Mouse (Mus musculus): ENCODE data around the gene Glis3. TPM values are rescaled to one million over a fixed set of nuclear protein-coding genes. Genes with fewer than 3 reads are reported as not detected.

Gene Glis3
- polyA plus RNA-seq, 1 experiment from 2014 or later: 3.9 TPM

DNA sequence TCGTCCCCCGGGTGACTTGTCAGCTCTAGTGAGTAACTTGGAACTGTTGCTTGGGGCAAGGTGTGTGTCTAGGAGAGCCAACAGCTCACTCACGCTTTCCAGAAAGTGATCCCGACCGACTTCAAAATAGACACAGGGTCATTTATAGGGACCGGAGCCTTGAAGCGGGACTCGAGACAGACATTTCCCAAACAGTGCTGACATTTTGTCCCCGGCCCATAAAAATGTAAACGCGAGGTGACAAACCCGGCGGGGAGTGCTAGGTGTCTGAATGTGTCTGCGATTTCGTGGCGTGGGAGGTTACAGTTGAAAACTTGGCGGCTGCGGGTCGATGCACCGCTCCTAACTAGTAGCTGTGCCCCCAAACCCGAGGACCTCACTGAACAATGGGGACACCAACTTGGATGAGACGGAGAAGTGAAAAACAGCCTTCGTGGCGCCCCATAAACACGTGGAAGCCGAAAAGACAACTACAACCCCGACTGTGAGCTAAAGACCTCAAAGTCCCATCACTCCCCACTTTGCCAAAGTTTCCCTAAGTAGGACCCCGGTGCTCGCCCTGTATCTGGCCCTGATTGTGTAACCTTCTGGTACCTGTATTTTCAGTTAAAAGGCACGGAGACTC lies 1.1 kb downstream of the Glis3 start:
- H3K9me3 ChIP-seq: no peaks in the 10 kb centered on the region
- peaks cover 66% of the 10 kb centered on the region for H3K27me3 ChIP-seq (ENCODE audit: poor library complexity, severe bottlenecking)
- DNase-seq (ENCODE audit: extremely low spot score, low spot score): peak; percentile 31
- H3K36me3 ChIP-seq (replicated peaks): no peaks in the 10 kb centered on the region
- H3K4me1 ChIP-seq: peaks cover 39% of the 10 kb centered on the region
- under 1% methylated on average over 30 of the region's 30 CpGs for WGBS
- peak overlapping the region; percentile 83; the same call in 1 of the 2 replicates for H3K27ac ChIP-seq
- H3K4me3 ChIP-seq: peak overlapping the region; percentile 72

DNA sequence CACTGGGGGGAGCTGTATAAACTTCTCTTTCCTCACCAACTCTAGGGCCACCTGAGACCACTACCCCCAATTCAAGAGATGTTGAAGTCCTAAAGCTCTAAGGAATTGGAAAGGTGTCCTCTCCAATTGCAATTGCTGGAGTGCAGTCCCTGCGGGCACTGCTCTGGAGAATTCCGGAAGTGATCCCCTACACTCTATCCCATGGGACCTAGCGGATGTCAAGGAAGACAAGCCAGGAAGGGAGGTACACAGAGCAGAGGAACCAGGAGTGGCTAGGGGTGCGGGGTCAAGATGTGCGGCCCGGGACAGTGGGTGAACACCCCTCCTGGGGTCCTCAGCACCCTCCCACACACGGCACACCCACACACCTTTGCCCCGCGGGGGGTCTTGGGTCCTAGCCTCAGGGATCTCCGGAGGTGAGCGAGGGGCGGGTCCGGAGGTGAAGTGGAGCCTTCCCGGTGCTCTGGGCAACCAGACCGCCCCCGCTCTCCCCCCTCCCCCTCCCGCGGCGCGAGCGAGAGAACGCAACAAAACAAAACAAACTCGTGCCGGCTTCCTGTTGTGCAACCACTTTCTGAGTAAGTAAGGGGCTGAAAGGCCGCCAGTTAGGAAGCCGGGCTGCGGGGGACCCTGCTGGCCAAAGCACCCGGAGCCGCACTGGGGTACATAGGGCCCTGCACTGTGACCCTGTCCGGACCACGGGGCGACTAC lies 2.0 kb downstream of the Glis3 start:
- H3K4me3 ChIP-seq: peak overlapping the region; percentile 72
- peak; percentile 34 for DNase-seq (ENCODE audit: extremely low spot score, low spot score)
- H3K27ac ChIP-seq: peak overlapping the region; percentile 48
- H3K4me1 ChIP-seq: peaks cover 39% of the 10 kb centered on the region
- peaks cover 62% of the 10 kb centered on the region for H3K27me3 ChIP-seq (ENCODE audit: poor library complexity, severe bottlenecking)
- H3K9me3 ChIP-seq: no peaks in the 10 kb centered on the region
- H3K36me3 ChIP-seq (replicated peaks): no peaks in the 10 kb centered on the region
- under 1% methylated on average over 32 of the region's 32 CpGs for WGBS

DNA sequence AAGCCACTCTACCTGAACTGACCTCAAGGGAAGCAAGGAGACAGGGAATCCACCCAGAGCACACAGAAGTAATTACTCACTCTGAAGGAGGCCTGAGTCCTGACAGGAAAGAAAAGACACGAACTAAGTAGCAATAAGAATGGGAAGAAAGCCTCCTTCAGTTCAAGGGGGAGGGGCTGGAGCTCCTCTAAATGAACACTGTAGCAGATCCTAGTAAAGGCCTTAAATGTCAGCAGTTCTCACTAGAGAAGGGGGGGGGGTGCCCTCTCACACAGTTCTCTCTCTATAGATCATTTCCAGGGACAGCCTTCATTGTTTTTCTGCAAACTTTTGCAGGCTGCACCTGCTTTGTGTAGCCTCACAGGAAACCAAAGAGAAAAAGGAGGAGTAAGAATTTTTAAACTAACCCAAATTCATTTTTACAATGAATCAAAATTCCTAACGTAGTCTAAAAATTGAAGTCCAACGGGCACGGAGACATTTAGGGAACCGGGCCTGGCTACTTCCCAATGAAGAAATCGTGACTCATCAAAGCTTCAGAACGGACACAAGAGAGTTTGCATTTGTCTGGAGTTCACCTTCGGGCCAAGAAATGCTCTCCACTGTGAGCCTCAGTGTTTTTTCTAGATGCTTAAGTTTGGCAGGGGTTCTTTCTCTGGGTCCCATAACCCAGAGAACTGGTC lies 2.7 kb downstream of the Glis3 start:
- Histone ChIP-seq H3K4me1 (peaks cover 39% of the 10 kb centered on the region), H3K36me3 (replicated peaks) (no peaks in the 10 kb centered on the region), H3K4me3 (peak overlapping the region; percentile 72), H3K27ac (no peak overlapping the region), H3K9me3 (no peaks in the 10 kb centered on the region), H3K27me3 (ENCODE audit: poor library complexity, severe bottlenecking) (peaks cover 58% of the 10 kb centered on the region)
- DNase-seq (ENCODE audit: extremely low spot score, low spot score): no peak
- 29% methylated on average over 8 of the region's 8 CpGs for WGBS

DNA sequence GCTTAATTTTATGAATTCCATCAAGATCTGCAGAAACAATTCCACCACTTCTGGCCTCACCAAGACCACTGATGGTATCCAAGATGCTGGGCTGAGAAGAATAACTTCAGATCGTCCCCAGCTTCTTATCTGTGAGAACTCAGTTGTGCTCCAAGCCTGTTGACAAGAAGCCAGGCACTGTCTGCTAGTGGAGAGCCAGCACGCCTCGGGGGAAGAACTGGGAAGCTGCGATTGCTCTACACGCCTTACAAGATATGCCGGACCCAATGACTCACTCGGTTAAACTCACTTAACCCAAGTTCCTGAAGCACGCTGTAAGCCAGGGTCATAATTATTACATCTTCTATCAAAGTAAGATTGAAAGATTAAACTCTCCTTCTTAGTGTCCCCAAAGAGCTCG lies 16.1 kb downstream of the Glis3 start:
- Histone ChIP-seq H3K27me3 (ENCODE audit: poor library complexity, severe bottlenecking) (peaks cover 6% of the 10 kb centered on the region; the same call in 1 of the 2 replicates), H3K36me3 (replicated peaks) (no peaks in the 10 kb centered on the region; the same call in 1 of the 2 replicates), H3K4me3 (no peak overlapping the region), H3K27ac (no peak overlapping the region), H3K4me1 (peaks cover 13% of the 10 kb centered on the region; the same call in 1 of the 2 replicates), H3K9me3 (no peaks in the 10 kb centered on the region)
- DNase-seq (ENCODE audit: extremely low spot score, low spot score): no peak
- 93% methylated on average over 9 of the region's 9 CpGs for WGBS

DNA sequence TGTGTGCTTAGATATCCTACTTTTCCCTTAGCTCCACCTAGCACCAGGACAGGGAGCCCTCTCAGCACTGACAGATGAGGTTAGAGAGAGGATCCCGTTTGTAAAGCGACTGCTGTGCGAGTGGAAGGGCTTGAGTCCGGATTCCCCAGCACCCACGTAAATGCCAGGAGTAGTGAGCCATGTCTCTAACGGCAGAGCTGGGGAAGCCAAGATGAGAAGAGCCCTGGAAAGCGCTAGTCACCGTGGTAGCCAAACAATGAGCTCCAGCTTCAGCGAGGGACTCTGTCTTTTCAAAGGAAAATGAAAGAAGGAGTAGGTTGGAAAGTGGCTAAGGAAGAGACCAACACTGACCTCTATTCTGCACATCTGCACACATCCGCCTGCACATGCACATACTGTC lies 16.7 kb downstream of the Glis3 start:
- no peak for DNase-seq (ENCODE audit: extremely low spot score, low spot score)
- Histone ChIP-seq H3K27ac (no peak overlapping the region), H3K4me1 (peaks cover 15% of the 10 kb centered on the region), H3K9me3 (no peaks in the 10 kb centered on the region), H3K36me3 (replicated peaks) (no peaks in the 10 kb centered on the region; the same call in 1 of the 2 replicates), H3K27me3 (ENCODE audit: poor library complexity, severe bottlenecking) (peaks cover 6% of the 10 kb centered on the region; the same call in 1 of the 2 replicates), H3K4me3 (no peak overlapping the region)
- WGBS: 54% methylated on average over 10 of the region's 10 CpGs

DNA sequence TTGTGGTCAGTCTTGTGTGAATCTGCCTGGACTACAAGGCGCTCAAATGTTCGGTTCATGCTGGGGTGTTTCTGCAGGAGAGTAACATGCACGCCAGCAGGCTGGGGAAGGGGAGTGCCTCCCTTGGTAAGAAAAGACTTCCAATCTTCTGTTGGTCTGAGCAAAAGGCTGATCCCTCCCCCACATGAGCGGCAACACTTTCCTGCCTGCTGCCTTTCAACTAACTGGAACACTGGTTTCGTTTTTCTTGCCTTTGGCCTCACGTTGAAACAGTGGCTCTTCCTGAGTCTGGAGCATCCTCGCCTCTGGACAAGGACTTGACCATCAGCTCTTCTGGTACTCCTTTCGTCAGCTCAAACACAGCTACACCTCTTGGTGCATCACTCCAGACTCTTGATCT lies 17.4 kb downstream of the Glis3 start:
- Histone ChIP-seq H3K27me3 (ENCODE audit: poor library complexity, severe bottlenecking) (peaks cover 6% of the 10 kb centered on the region; the same call in 1 of the 2 replicates), H3K27ac (no peak overlapping the region), H3K9me3 (no peaks in the 10 kb centered on the region), H3K36me3 (replicated peaks) (no peaks in the 10 kb centered on the region; the same call in 1 of the 2 replicates), H3K4me1 (peaks cover 21% of the 10 kb centered on the region), H3K4me3 (no peak overlapping the region)
- 67% methylated on average over 8 of the region's 8 CpGs for whole genome bisulfite sequencing
- no peak for DNase-seq (ENCODE audit: extremely low spot score, low spot score)

DNA sequence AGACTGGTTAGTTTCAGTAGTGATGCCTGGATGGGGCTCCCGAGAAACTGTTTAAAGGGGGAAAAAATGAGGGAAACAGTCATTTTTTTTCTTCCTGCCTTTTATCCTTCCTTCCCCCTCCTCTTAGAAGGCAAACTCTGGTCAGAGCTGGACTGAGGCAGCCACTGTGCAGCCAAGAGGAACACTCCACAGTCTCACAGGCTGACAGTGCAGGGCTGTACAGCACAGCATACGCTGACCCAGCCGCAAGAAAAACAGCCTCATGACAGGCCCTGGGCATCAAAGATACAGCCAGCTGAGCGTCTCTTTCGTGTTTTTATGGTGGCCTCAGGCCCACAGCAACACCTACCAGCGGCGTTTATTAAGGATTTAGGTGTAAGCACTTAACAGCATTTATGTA lies 19.0 kb downstream of the Glis3 start:
- Histone ChIP-seq H3K4me1 (peaks cover 36% of the 10 kb centered on the region), H3K9me3 (no peaks in the 10 kb centered on the region), H3K4me3 (no peak overlapping the region), H3K27me3 (ENCODE audit: poor library complexity, severe bottlenecking) (peaks cover 6% of the 10 kb centered on the region; the same call in 1 of the 2 replicates), H3K27ac (no peak overlapping the region), H3K36me3 (replicated peaks) (no peaks in the 10 kb centered on the region; the same call in 1 of the 2 replicates)
- no peak for DNase-seq (ENCODE audit: extremely low spot score, low spot score)
- 90% methylated on average over 7 of the region's 7 CpGs for WGBS

DNA sequence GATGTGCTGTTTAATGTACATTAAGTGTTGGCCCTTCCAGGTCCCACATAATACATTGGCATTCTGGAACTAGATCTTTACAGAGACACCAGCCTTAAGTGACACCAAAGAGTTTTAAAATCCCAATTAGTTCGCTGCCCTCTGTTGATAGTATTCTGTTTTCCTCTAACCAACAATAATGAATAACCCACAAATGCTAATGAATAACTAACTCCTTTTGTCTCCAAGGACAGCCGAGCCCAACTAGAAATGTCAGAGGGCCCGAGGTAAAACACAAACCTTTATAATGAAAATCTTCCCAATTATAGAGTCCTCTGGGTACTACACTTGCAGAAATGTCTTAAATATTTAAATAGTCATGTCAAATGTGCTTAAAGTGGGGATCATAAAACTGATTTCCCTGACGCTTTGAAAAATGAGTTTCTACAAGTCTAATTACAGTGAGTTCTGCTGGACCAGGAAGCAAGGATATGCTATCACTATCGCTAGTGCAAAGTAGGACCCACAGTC lies 22.1 kb downstream of the Glis3 start:
- H3K36me3 ChIP-seq (replicated peaks): no peaks in the 10 kb centered on the region
- H3K4me1 ChIP-seq: peaks cover 35% of the 10 kb centered on the region
- H3K9me3 ChIP-seq: no peaks in the 10 kb centered on the region
- 72% methylated on average over 5 of the region's 5 CpGs for WGBS
- peaks cover 1% of the 10 kb centered on the region; the same call in 1 of the 2 replicates for H3K27me3 ChIP-seq (ENCODE audit: poor library complexity, severe bottlenecking)
- no peak for DNase-seq (ENCODE audit: extremely low spot score, low spot score)
- no peak overlapping the region for H3K27ac ChIP-seq
- H3K4me3 ChIP-seq: no peak overlapping the region

DNA sequence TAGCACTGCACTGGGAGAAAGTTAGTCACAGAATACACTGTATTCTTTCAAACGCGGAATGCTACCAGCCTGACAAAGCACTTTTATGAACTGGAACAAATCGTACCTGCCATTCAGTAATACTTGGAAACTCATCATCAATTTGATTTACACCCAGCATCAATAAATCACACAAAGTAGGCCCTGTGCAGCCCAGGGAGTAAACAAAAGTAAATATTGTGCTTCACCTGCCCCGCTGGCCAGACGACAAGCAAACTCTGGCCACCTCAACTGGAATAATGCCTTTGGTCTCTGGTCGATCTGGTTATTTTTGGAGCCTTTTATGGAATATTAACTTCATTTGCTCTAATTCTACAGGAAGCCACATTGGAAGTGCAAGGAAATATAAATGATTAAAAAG lies 23.0 kb downstream of the Glis3 start:
- WGBS: 86% methylated on average over 6 of the region's 6 CpGs
- Histone ChIP-seq H3K9me3 (no peaks in the 10 kb centered on the region), H3K4me1 (peaks cover 30% of the 10 kb centered on the region), H3K36me3 (replicated peaks) (no peaks in the 10 kb centered on the region), H3K27me3 (ENCODE audit: poor library complexity, severe bottlenecking) (no peaks in the 10 kb centered on the region; the same call in 1 of the 2 replicates), H3K27ac (no peak overlapping the region), H3K4me3 (no peak overlapping the region)
- DNase-seq (ENCODE audit: extremely low spot score, low spot score): no peak

DNA sequence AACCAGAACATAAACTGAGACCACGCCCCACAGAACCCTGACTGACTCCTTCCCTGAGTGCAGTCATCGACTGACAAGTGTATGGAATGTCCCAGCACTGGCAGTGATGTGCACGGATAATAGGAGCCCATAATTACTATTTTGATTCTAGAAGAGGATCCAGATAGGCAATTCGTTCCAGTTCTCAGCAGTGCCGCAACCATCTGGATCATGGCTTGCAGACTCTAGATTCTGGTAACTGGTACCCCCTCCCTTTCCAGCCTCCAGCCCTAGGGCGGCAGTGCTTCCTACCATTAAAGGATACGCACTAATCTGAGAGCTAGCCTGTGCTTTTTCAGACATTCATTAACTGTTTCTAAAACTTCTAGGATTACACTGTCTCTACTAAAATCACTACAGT lies 24.7 kb downstream of the Glis3 start:
- Histone ChIP-seq H3K36me3 (replicated peaks) (no peaks in the 10 kb centered on the region), H3K9me3 (no peaks in the 10 kb centered on the region), H3K27me3 (ENCODE audit: poor library complexity, severe bottlenecking) (no peaks in the 10 kb centered on the region; the same call in 1 of the 2 replicates), H3K27ac (no peak overlapping the region), H3K4me1 (peaks cover 30% of the 10 kb centered on the region), H3K4me3 (no peak overlapping the region)
- WGBS: 84% methylated on average over 7 of the region's 7 CpGs
- DNase-seq (ENCODE audit: extremely low spot score, low spot score): no peak

DNA sequence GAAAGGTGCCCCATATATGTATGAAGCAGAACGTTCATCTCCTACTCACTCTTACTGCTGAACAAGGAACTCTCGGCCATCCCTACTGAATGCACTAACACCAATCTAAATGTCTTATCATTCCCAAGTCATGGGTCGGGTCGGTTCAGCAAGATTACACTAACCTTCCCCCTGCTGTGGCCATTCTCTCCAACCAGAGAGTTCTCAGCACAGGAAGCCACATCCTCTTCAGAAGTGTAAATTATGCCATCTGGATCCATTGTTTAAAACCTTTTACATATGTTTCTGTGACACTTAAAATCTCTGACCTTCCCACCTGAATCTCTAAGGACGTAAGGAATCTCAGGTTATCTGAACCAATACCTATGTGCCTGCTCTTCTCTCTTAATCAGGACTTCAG lies 29.0 kb downstream of the Glis3 start:
- DNase-seq (ENCODE audit: extremely low spot score, low spot score): no peak
- H3K27me3 ChIP-seq (ENCODE audit: poor library complexity, severe bottlenecking): no peaks in the 10 kb centered on the region
- 89% methylated on average over 5 of the region's 5 CpGs for WGBS
- H3K9me3 ChIP-seq: no peaks in the 10 kb centered on the region
- H3K27ac ChIP-seq: no peak overlapping the region
- H3K36me3 ChIP-seq (replicated peaks): no peaks in the 10 kb centered on the region
- H3K4me1 ChIP-seq: peaks cover 28% of the 10 kb centered on the region
- H3K4me3 ChIP-seq: no peak overlapping the region

DNA sequence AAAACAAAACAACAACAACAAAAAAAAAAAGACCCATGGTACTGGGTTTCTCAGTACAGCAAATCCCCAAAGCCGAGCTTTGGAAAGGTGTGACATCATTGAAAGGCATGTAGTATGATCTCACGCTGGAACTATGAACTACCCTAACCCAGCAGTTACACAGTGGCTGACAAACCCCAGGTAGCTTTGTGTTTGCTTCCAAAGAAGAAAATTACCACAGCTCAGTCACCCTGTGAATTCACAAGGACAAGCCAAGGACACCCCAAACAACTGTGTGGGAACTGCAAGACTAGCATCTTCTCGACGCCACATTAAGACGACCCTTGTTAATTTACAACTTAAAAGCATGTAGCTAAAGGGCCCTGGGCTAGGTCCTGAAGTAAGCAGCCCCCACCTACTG lies 30.4 kb downstream of the Glis3 start:
- Histone ChIP-seq H3K27me3 (ENCODE audit: poor library complexity, severe bottlenecking) (no peaks in the 10 kb centered on the region), H3K36me3 (replicated peaks) (no peaks in the 10 kb centered on the region), H3K27ac (no peak overlapping the region), H3K9me3 (no peaks in the 10 kb centered on the region), H3K4me3 (no peak overlapping the region), H3K4me1 (peaks cover 22% of the 10 kb centered on the region)
- no peak for DNase-seq (ENCODE audit: extremely low spot score, low spot score)
- 73% methylated on average over 5 of the region's 5 CpGs for WGBS

Measured in forebrain, embryonic 10.5 days (tissue).